Mouse (Mus musculus): ENCODE measurements around the gene Tpp2. TPM values are rescaled to one million over a fixed set of nuclear protein-coding genes. Genes with fewer than 3 reads are reported as not detected.
"Not testable (repeated sequence)": the region's sequence is repeated elsewhere in the genome, so short reads cannot be mapped to it uniquely, and the experiment has no call there.

Tpp2 gene
- total RNA-seq (2018; cell fraction: chromatin; rRNA removed): 100 to 1,000 TPM; 139 to 240 (median 179) TPM
- 10 to 100 TPM; 29.9 to 46.3 (median 38.3) TPM for total RNA-seq (2018; cell fraction: cytosol; rRNA removed)
- 100 to 1,000 TPM in 19 of 26 experiments, 10 to 100 TPM in 7; 84.6 to 139 (median 112) TPM for total RNA-seq (2018; cell fraction: nucleus; rRNA removed)
- polyA plus RNA-seq (2018): 34.3 to 46.0 TPM (median 42.9 TPM) in 3 replicates

DNA sequence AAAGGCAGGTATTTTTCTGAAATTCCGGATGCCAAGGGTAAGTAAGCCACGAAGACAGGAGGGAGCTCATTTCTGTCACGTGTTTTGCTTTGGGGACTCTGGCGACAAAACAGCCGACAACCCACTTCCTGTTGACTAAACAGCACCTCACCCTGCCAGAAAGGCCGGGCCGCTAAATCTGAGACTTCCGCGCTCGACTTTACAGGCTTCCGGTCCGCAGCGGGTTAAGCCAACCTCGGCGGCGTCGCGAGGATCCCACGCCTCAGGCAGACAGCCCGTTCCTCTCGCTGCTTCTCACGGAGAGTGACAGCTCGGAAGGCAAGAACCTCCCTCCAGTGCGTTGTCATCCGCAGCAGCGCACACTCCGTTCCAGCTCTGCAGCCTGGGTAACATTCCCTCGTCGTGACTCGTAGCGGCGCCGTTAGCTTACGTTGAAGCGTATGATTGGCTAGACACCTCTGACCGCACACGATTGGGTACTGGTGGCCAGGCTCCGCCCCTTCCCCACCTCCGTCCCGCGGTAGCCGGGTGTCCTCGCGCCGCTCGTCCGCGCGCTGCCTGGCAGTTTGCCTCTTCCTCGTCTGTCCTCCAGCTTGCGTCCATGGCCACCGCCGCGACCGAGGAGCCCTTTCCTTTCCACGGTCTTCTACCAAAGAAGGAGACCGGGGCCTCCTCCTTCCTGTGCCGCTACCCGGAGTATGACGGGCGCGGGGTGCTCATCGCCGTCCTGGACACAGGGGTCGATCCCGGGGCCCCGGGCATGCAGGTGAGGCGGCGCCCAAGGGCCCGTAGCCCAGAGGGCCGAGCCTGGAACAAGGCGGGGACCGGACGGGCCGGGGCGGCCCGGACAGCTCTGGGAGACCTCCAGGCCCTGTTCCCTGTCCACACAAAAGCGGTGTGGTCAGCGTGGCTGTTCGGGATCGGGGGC is at the start of gene Tpp2:
Gene Tpp2, plus strand, starts transcription at position 160 of the 928 bp plus-strand sequence.
- peaks cover 46% of the 10 kb centered on the region for H3K79me2 ChIP-seq (ENCODE audit: inconsistent target)
- H3K27ac ChIP-seq: peak within 1 kb of the TSS; percentile 87
- WGBS (ENCODE audit: missing documents): 1% methylated on average over 80 of the region's 81 CpGs
- H3K36me3 ChIP-seq (ENCODE audit: inconsistent target): no peaks in the 10 kb centered on the region
- peak within 1 kb of the TSS; percentile 80 for H3K4me3 ChIP-seq (ENCODE audit: inconsistent target)

- H3K36me3 ChIP-seq (ENCODE audit: inconsistent target); H3K4me3 ChIP-seq (ENCODE audit: inconsistent target); H3K79me2 ChIP-seq (ENCODE audit: inconsistent target); H3K27ac ChIP-seq: not testable (repeated sequence)
- WGBS (ENCODE audit: missing documents): 18% methylated on average over 11 of the region's 11 CpGs
Measured at GRCm38 (mm10) chr1:43888358-43888757, 45.1 kb upstream of the Tpp2 start.

GRCm38 (mm10) chr1:43895742-43896141 is 37.7 kb upstream of the Tpp2 start:
- Histone ChIP-seq H3K27ac (no peak overlapping the region), H3K4me3 (ENCODE audit: inconsistent target) (no peak overlapping the region), H3K36me3 (ENCODE audit: inconsistent target) (no peaks in the 10 kb centered on the region), H3K79me2 (ENCODE audit: inconsistent target) (no peaks in the 10 kb centered on the region)

DNA sequence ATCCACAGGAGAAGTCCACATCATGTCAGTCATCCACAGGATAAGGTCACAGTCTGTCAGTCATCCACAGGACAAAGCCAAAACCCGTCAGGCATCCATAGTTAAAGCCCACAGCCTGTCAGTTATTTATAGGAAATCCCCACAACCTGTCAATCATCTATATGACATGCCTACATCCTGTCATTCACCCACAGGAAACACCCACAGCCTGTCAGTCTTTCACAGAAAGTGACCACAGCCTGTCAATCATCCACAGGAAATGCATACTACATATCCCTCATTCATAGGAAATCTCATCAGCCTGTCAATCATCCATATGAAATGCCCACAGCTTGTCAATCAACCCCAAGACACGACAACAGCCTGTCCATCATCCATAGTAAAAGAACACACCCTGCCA is 36.3 kb upstream of the Tpp2 start:
- Histone ChIP-seq H3K4me3 (ENCODE audit: inconsistent target) (no peak overlapping the region), H3K36me3 (ENCODE audit: inconsistent target) (no peaks in the 10 kb centered on the region), H3K27ac (no peak overlapping the region), H3K79me2 (ENCODE audit: inconsistent target) (no peaks in the 10 kb centered on the region)
- WGBS (ENCODE audit: missing documents): 73% methylated on average over 2 of the region's 2 CpGs

DNA sequence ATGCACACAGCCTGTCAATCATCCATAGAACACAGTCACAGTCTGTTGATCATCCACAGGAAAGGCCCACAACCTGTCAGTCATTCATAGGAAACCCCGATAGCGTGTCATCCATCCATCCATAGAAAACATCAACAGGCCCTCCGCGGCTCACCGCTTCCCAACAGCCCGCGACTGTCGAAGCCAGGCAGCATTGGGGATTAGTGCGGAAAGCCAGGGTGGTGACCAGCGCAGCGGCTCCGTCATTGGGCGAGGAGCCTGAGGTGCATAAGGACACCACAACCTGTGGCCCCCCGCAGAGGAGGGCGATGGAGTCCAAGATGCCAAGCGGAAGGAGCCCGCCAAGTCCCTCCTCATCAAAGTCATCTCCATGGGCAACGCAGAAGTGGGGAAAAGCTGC is 35.5 kb upstream of the Tpp2 start:
- Histone ChIP-seq H3K27ac (no peak overlapping the region), H3K79me2 (ENCODE audit: inconsistent target) (no peaks in the 10 kb centered on the region), H3K4me3 (ENCODE audit: inconsistent target) (no peak overlapping the region), H3K36me3 (ENCODE audit: inconsistent target) (no peaks in the 10 kb centered on the region)
- 97% methylated on average over 17 of the region's 18 CpGs for WGBS (ENCODE audit: missing documents)

DNA sequence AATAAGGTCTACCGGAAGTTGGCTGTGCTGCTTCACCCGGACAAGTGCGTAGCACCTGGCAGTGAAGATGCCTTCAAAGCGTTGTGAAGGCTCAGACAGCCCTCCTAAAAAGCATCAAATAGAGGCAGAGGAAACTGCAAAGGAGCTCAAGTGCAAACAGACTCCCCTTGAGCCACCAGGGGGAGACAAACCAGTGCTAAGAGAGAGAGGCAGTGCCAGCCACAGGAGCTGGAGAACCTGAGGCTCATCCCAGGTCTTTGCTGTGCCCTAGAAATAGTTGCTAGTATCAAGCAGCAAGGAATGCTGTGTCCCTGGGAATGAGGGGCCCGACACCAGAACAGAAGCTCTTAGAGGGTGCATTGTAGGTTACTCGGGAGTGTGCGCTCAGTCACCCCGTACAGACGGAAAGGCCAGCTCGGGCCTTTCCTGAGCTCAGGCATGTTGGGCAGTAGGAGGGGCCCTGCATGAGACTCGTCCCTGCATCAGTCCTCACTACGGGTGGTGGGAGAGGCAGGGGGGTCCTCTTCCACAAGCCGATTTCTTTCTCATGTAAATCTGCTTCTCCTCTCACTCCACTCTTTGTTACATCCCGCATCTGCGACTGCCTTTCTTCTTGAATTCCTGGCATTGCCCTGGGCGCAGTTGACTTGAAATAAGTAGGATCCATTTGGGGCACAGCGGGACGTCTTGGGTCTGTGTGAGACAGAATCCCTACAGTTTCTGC is 34.3 kb upstream of the Tpp2 start:
- Histone ChIP-seq H3K36me3 (ENCODE audit: inconsistent target) (no peaks in the 10 kb centered on the region), H3K27ac (no peak overlapping the region), H3K4me3 (ENCODE audit: inconsistent target) (no peak overlapping the region), H3K79me2 (ENCODE audit: inconsistent target) (no peaks in the 10 kb centered on the region)
- 59% methylated on average over 18 of the region's 18 CpGs for WGBS (ENCODE audit: missing documents)

DNA sequence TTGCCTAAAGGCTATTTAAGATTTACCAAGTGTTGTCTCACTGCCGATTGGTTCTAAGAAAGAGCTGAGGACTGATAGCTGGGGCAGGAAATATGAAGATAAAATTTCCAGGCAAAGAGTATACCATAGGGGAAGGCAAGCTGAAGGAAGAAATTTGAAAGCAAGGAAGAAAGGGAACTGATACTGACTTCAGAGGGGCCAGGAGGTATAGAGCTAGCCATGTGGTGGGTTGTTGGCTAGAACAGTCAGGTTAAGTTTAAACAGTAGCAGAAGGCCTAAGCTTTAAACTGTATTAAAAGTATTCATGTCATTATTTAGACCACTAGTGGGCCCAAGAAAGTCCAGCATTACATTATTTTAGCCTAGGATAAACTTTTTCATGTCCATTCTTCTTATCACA is 31.0 kb upstream of the Tpp2 start:
- no peaks in the 10 kb centered on the region for H3K36me3 ChIP-seq (ENCODE audit: inconsistent target)
- H3K79me2 ChIP-seq (ENCODE audit: inconsistent target): no peaks in the 10 kb centered on the region
- no peak overlapping the region for H3K27ac ChIP-seq
- no peak overlapping the region for H3K4me3 ChIP-seq (ENCODE audit: inconsistent target)
- WGBS (ENCODE audit: missing documents): 71% methylated on average over 1 of the region's 1 CpGs

- Histone ChIP-seq H3K79me2 (ENCODE audit: inconsistent target) (no peaks in the 10 kb centered on the region), H3K4me3 (ENCODE audit: inconsistent target) (no peak overlapping the region), H3K27ac (no peak overlapping the region), H3K36me3 (ENCODE audit: inconsistent target) (no peaks in the 10 kb centered on the region)
- WGBS (ENCODE audit: missing documents): 52% methylated on average over 4 of the region's 4 CpGs
Measured at GRCm38 (mm10) chr1:43902855-43903254, 30.6 kb upstream of the Tpp2 start.

GRCm38 (mm10) chr1:43915428-43915827 is 18.0 kb upstream of the Tpp2 start:
- 100% methylated on average over 2 of the region's 2 CpGs for WGBS (ENCODE audit: missing documents)
- Histone ChIP-seq H3K4me3 (ENCODE audit: inconsistent target) (no peak overlapping the region), H3K27ac (no peak overlapping the region), H3K79me2 (ENCODE audit: inconsistent target) (no peaks in the 10 kb centered on the region), H3K36me3 (ENCODE audit: inconsistent target) (no peaks in the 10 kb centered on the region)

- H3K27ac ChIP-seq: no peak overlapping the region
- WGBS (ENCODE audit: missing documents): 42% methylated on average over 2 of the region's 2 CpGs
- no peak overlapping the region for H3K4me3 ChIP-seq (ENCODE audit: inconsistent target)
- no peaks in the 10 kb centered on the region for H3K79me2 ChIP-seq (ENCODE audit: inconsistent target)
- H3K36me3 ChIP-seq (ENCODE audit: inconsistent target): no peaks in the 10 kb centered on the region
Measured at GRCm38 (mm10) chr1:43916854-43917253, 16.6 kb upstream of the Tpp2 start.

- 0% methylated on average over 16 of the region's 17 CpGs for WGBS (ENCODE audit: missing documents)
- peak overlapping the region; percentile 80 for H3K4me3 ChIP-seq (ENCODE audit: inconsistent target)
- H3K79me2 ChIP-seq (ENCODE audit: inconsistent target): peaks cover 53% of the 10 kb centered on the region
- no peaks in the 10 kb centered on the region for H3K36me3 ChIP-seq (ENCODE audit: inconsistent target)
- peak overlapping the region; percentile 87 for H3K27ac ChIP-seq
Measured at GRCm38 (mm10) chr1:43934416-43934810, 966 bp downstream of the Tpp2 start.

DNA sequence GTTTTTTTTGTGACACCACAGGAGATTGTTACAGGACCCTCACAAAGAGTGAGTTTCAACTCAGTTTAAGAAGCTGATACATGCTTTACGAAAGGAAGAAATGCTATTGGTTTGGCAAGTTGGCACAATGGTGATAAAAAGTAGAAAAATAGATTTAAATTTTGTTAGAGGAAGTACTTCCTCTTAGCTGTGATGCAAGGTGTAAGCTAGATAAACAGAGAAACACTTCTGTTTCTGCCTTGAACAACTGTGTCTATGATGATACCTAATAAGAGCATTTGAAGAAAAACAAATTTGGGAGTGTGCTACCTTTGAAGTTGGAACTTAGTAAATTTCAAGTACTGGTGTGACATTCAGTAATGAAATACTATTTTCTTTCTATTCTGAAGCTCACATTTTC is 5.9 kb downstream of the Tpp2 start:
- Histone ChIP-seq H3K27ac (no peak overlapping the region), H3K4me3 (ENCODE audit: inconsistent target) (no peak overlapping the region), H3K79me2 (ENCODE audit: inconsistent target) (peaks cover 100% of the 10 kb centered on the region), H3K36me3 (ENCODE audit: inconsistent target) (peaks cover 18% of the 10 kb centered on the region; the same call in 1 of the 2 replicates)
- 85% methylated on average over 1 of the region's 1 CpGs for whole genome bisulfite sequencing (ENCODE audit: missing documents)

DNA sequence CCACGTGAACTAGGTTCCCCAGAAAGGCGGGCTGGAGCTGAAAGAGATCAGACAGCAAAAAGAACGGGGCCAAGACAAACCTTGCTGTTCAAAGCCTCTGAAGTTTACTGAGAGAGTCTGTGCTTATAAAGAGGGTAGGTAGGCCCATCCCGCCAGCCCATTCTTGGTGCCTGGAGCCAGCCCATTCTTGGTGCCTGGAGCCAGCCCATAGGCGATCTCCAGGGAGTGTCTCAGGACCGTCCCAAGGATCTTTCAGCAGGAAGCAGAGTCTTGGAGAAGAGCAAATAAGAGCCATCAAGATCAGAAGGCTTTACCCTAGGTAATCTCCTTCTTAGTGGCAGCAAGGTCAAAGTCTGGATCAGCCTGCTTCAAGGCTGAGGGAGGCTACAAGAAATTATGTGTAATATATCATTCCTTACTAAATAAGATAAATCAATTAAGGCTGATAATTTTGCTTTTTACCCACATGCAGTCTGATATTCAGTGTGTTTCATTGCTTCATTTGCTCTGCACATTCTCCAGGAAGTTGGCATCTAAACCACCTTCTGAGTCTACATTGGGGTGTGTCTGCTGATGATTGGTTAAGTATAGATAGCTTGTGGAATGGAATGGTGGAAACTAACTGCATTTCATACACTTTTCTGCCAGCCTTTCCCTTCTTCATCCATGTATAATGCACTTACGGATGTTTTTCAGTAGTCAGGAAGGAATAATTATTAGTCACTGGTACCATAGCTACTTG is 8.2 kb downstream of the Tpp2 start:
- Histone ChIP-seq H3K27ac (no peak overlapping the region), H3K36me3 (ENCODE audit: inconsistent target) (peaks cover 19% of the 10 kb centered on the region; the same call in 1 of the 2 replicates), H3K4me3 (ENCODE audit: inconsistent target) (no peak overlapping the region), H3K79me2 (ENCODE audit: inconsistent target) (peaks cover 100% of the 10 kb centered on the region)
- 89% methylated on average over 7 of the region's 7 CpGs for WGBS (ENCODE audit: missing documents)

GRCm38 (mm10) chr1:43942814-43943213 is 9.4 kb downstream of the Tpp2 start:
- Histone ChIP-seq H3K36me3 (ENCODE audit: inconsistent target) (peaks cover 25% of the 10 kb centered on the region; the same call in 1 of the 2 replicates), H3K27ac (no peak overlapping the region), H3K4me3 (ENCODE audit: inconsistent target) (no peak overlapping the region), H3K79me2 (ENCODE audit: inconsistent target) (peaks cover 100% of the 10 kb centered on the region)
- WGBS (ENCODE audit: missing documents): 85% methylated on average over 2 of the region's 2 CpGs
